Mouse (Mus musculus) lung, postnatal 25 days (tissue): ENCODE results near the gene Plppr3.

Source experiments
- DNase-seq: peaks from one replicate; pipeline ENCODE4 v3.0.0; 2022; ENCODE audit warnings: low spot score

Gene Plppr3

DNA sequence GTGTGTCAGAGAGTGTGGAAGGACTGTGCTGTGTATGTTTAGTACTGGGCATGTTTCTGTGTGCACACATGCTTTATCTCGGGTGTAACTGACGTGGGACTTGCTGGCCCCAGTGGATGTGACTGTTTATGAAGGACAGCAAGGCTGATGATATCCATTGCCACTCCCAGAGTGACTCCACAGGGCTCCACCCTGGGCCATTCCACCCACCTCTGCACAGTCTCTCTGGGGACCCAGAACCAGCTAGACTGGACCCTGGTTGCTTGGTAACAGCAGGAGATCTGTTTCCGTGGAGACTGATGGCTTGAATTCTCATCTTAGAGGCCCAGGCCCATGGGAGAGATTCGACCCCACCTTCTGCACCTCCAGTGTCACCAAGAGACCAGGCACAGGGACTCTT is 56.2 kb downstream of the Plppr3 start:
- DNase-seq, result no peak

DNA sequence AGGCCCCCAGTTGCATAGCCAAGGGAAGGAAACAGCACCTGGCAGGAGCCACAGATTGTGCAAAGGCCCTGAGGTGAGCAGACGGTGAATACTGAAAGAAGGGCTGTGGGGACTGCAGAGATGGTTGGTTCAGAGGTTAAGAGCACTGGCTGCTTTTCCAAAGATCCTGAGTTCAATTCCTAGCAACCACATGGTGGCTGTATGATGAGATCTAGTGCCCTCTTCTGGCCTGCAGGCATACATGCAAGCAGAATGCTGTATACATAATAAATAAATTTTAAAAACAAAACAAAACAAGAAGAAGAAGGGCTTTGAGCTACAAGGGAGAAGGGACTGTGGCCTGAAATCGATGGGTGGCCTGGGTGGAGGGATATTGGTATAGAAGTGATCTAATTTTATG is 57.3 kb downstream of the Plppr3 start:
- no peak for DNase-seq

DNA sequence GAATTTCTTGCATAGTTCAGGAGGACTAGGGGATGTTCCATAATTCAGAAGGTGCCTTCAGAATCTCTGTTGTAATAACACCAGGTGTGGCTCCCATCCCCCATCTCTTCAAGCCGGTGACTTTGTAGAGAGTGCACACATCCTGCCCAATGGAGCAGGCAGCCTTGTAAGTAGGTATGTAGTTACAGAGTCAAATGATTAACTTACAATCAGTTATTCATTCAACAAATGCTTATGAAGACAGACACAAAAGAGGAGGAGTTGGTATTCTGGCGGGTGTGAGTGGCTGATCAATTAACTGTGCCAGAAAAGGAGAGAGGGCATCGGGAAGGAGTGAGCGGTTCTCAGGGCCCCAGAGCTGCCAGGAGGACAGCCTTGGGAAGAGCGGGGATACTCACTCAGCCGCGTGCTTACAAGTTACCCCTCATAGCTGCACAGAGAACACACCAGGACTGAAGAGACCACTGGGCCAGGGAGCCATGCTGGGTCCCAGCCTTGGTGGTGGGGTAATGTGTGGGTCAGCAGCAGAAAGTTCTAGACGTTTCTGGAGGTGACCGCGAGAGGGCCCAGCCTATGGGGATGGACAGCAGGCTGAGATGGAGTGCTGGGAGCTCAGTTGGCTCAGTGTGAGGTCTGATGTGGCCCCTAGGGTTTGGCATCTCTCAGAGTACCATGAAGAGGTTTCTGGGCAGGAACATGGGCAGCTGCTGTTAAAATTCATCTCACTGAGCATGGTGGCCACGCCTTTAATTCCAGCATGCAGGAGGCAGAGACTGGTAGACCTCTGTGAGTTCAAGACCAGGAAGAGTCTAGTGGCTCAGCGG is 58.6 kb downstream of the Plppr3 start:
- no peak for DNase-seq

DNA sequence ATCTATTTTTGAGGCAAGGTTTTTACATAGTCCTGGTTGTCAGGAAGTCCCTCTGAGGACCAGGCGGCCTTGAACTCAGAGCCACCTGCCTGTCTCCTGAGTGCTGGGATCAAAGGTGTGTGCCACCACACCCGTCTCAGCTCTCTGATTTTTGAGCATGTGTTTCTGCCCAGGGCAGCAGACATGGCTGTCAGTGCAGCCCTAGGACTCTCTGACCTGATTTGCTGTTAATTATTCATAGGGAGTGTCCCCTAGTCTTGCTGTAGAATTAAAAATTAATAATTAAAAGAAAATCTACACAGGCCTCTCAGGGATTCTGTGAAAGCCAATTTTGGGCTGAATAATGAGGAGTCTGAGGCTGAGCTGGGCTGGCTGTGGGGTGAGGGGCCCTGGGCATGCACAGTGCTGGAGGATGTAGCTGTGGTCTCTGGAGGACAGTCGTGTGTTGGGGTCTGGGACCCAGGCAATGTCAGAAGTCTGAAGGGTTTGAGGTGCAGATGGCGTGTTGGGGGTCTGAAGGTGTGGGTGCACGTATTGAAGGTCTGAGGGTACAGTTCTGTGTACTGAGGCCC is 60.1 kb downstream of the Plppr3 start:
- no peak for DNase-seq

DNA sequence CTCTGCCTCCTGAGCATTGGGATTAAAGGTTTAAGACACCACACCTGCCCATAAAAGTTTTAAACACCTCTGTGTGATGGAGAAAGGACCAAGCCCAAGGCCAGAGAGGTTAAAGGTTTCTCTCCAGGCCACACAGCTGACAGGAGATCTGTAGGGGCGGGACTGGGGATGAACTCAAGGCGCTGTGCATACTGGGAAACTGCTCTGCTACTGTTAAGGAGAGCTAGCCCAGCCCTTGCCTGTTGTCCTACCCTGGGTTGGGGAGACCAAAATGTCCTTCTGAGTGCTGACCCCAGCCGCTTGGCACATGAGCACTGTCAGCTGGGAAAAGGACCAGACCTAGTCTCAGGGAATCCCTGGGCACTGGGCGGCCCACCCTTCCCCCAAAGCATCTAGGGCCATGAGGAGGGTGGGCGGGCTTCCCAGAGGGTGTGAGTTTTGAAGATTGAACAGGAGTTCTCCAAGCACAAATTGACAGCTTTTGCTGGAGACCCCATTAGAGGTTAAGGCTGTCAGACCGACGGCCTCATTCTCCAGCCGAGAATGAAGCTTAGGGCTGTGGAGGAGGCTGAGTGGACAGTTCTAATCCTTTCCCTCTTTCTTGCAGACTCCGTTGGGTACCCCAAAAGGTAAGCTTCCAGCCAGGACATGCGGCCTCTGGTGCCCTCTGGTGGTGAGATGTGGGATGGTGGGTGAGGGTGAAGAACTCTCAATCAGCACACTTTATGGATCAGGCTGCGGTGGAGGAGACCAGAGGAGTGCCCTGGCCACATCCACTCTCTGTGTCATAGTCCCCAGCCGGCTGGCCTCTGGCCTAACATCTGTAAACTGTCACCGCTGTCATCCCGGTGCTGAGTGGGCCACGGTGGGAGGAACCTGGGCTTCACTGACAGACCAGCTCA is 62.4 kb downstream of the Plppr3 start:
- DNase-seq, result peak; percentile 83
